8 mouse cellular contexts compared by ENCODE assay signal in the genomic region with DNA sequence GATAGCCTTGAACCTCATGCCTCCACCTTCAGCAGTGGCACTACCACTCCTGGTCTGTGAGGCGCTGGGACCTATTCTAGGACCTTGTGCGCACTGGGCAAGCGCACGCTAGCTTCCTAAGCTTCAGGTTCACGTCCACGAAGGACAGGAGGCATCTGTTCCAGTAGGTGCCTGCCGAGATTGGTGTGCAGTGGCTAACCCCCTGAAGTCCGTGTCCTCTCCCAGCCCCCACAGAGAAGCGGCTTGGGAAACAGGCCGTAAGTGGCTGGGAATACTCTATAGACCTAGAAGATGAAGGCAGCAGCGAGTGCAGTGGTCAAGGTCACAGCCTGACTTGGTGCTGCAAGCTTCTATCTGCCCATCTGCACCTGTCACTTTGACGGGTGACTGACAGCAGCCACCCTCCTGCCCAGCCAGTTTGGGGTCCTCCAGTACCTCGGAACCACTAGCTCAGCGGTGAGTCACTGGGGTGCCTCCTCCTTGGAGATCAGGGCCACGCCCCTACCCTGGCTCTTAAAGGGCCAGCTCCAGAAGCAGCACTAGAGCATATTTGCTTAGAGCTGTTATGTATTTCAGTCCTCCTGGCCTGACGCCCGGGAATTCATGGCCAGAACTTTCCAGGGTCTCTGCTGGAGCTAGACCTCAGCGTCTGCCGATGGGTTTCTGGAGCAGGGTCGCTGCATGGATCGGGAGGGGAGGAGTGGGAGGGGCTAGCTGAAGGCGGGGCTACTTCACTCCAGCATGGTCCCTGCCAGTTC. TPM values are rescaled to one million over a fixed set of nuclear protein-coding genes. Genes with fewer than 3 reads are reported as not detected.
A peak's percentile ranks its signal among the peaks of the same experiment; 100 is the strongest.
DNase-seq lines count a peak whose midpoint lies in the region; ATAC-seq and TF ChIP-seq lines count a peak whose summit lies in the region.

No protein-coding gene starts in this region.

- peak overlapping the region; percentile 36 for H3K4me3 ChIP-seq in hindbrain, embryonic 16.5 days (ENCODE audit: low read length)
- H3K4me3 ChIP-seq in left cerebral cortex, adult 2 months, result peak overlapping the region; percentile 60

- H3K9ac ChIP-seq in hindbrain, embryonic 16.5 days (ENCODE audit: low read depth, low read length), result peak overlapping the region; percentile 54

- H3K9me3 ChIP-seq in hindbrain, embryonic 16.5 days (ENCODE audit: control insufficient read depth, low read length), result no peaks in the 10 kb centered on the region

- peak overlapping the region; percentile 59 for H3K4me2 ChIP-seq in hindbrain, embryonic 16.5 days (ENCODE audit: low read length)

- intact Hi-C loops in left cerebral cortex, adult 2 months (cut with DNase I), result no loop called here

- ATAC-seq in hindbrain, embryonic 16.5 days, result no peak

- WGBS in hindbrain, embryonic 16.5 days, result 14% methylated on average over 22 of the region's 22 CpGs

- peak overlapping the region; percentile 32; the same call in 1 of the 2 replicates for H3K27ac ChIP-seq in hindbrain, embryonic 16.5 days (ENCODE audit: low read depth, low read length)
- peak overlapping the region; percentile 96 for H3K27ac ChIP-seq in left cerebral cortex, adult 2 months

- no peaks in the 10 kb centered on the region for H3K27me3 ChIP-seq in hindbrain, embryonic 16.5 days (replicated peaks; ENCODE audit: control insufficient read depth, insufficient read depth, low read length)

- no peaks in the 10 kb centered on the region for H3K36me3 ChIP-seq in hindbrain, embryonic 16.5 days (ENCODE audit: control insufficient read depth, insufficient read depth, low read length)

- peak; percentile 55 for DNase-seq in ZHBTc4 (ENCODE audit: low read depth, low spot score)
- DNase-seq in cerebellum, postnatal 14 days, result peak; percentile 89 to 91
- peak; percentile 80 for DNase-seq in gastrocnemius, adult 8-10 months (ENCODE audit: low spot score in 2 of 2)
- DNase-seq in left cerebral cortex, adult 2 months (ENCODE audit: extremely low spot score in 1 of 2, low spot score in 2 of 2), result peak; percentile 71 to 78
- DNase-seq in lung, postnatal 4 days, result peak; percentile 78 to 82
- DNase-seq in right cerebral cortex, adult 18-20 months, result peak; percentile 88
- peak; percentile 81 for DNase-seq in urinary bladder, postnatal 14 days (ENCODE audit: low spot score)

- TF ChIP-seq CTCF in left cerebral cortex, adult 2 months (IDR thresholded peaks at IDR 0.05), result no peak

- peaks cover 65% of the 10 kb centered on the region for H3K4me1 ChIP-seq in hindbrain, embryonic 16.5 days (ENCODE audit: control insufficient read depth, insufficient read depth, low read depth, low read length)

RNA-seq across cellular contexts. Expression of a gene that starts 13.2 kb away (rescaled TPM):
- 1 to 10 TPM; 5.6 to 7.9 (median 6.2) TPM for total RNA-seq in gastrocnemius, adult 8-10 months (2022)
- 151 and 174 TPM in 2 replicates for polyA plus RNA-seq in hindbrain, embryonic 16.5 days (2015; fragmentation: Nextera tagmentation; extraction: Ambion mirVana)
- 100 to 1,000 TPM; 217 to 242 TPM for total RNA-seq in left cerebral cortex, adult 2 months (2021)

RNA-seq across cellular contexts. Expression of a gene that starts 55.4 kb away (rescaled TPM):
- 10 to 100 TPM; 14.5 to 18.4 (median 17.5) TPM for total RNA-seq in gastrocnemius, adult 8-10 months (2022)
- polyA plus RNA-seq in hindbrain, embryonic 16.5 days (2015; fragmentation: Nextera tagmentation; extraction: Ambion mirVana), result 0.30 TPM in 2 replicates
- under 1 TPM; 0.51 to 0.52 TPM for total RNA-seq in left cerebral cortex, adult 2 months (2021)

Comparison
In these comparisons a context has a peak if more than half of its experiments do, and no peak if none do; other contexts are left out.
1. RNA of a gene that starts 13.2 kb away (total RNA-seq): 217 to 242 TPM in left cerebral cortex, adult 2 months; 5.6 to 7.9 TPM in gastrocnemius, adult 8-10 months; every median in the first group is over 10 times any median in the second.
2. RNA of a gene that starts 55.4 kb away (total RNA-seq): 14.5 to 18.4 TPM in gastrocnemius, adult 8-10 months; 0.51 to 0.52 TPM in left cerebral cortex, adult 2 months; every median in the first group is over 10 times any median in the second.
3. Peak in every context shown above with its lines, with median percentiles within 50 percentile points of each other: DNase-seq.